ENCODE assay signal across 32 mouse cellular contexts in the genomic region with DNA sequence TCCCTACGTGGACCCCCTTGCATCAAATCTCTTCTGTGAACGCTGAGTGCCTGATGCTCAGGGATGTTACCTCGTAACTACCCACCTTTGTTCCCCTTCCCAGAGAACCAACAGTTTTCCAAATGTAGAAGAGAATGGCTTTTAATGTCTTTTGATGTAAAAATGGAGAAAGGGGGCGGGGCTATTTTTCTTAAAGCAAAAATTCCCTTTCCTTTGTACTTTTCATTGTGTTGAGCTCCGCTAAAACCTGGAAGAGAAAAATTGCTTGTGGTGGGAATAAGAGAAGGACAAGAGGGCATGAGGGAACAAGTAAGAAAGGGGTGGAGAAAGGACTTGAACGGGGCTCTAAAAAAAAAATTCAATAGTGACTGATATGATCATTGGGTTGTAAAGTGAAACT. TPM values are rescaled to one million over a fixed set of nuclear protein-coding genes. Genes with fewer than 3 reads are reported as not detected.
A peak's percentile ranks its signal among the peaks of the same experiment; 100 is the strongest.
DNase-seq lines count a peak whose midpoint lies in the region; ATAC-seq and TF ChIP-seq lines count a peak whose summit lies in the region.
"Had no signal": no experiment of that assay in that cellular context is flagged by ENCODE, and none has a peak within 500 bp of the region (broad histone marks: within the 10 kb centered on the region; RNA-seq: fewer than 3 reads in every experiment).

Gene Fmo6 (minus strand): TSS at position 101 of the 400 bp plus-strand sequence.

- H3K4me2 ChIP-seq in embryonic facial prominence, embryonic 14.5 days (ENCODE audit: low read depth, low read length) = no peak within 1 kb of the TSS
- no peak within 1 kb of the TSS for H3K4me2 ChIP-seq in intestine, embryonic 14.5 days (ENCODE audit: low read length)
- H3K4me2 ChIP-seq in intestine, postnatal 0 days (replicated peaks; ENCODE audit: low read depth) = no peak within 1 kb of the TSS
- H3K4me2 ChIP-seq in lung, embryonic 14.5 days = no peak within 1 kb of the TSS
- no peak within 1 kb of the TSS for H3K4me2 ChIP-seq in stomach, embryonic 14.5 days (replicated peaks; ENCODE audit: low read depth, low read length)
- H3K4me2 ChIP-seq: forebrain, embryonic 12.5 days; hindbrain, embryonic 14.5 days had no signal

- H3K4me3 ChIP-seq in embryonic facial prominence, embryonic 14.5 days (ENCODE audit: low read depth, low read length) = no peak within 1 kb of the TSS
- H3K4me3 ChIP-seq in embryonic facial prominence, embryonic 10.5 days = no peak within 1 kb of the TSS
- H3K4me3 ChIP-seq in intestine, embryonic 14.5 days (ENCODE audit: low read depth, low read length) = no peak within 1 kb of the TSS
- no peak within 1 kb of the TSS for H3K4me3 ChIP-seq in intestine, postnatal 0 days (ENCODE audit: low read depth, low read length)
- H3K4me3 ChIP-seq in lung, embryonic 14.5 days (ENCODE audit: low read depth, low read length) = no peak within 1 kb of the TSS
- no peak within 1 kb of the TSS for H3K4me3 ChIP-seq in stomach, embryonic 14.5 days (ENCODE audit: low read depth, low read length)
- H3K4me3 ChIP-seq: erythroblast, embryonic 14.5 days; forebrain, embryonic 12.5 days; heart, embryonic 10.5 days; layer of hippocampus, adult 2 months had no signal

- no peaks in the 10 kb centered on the region for H3K27me3 ChIP-seq in embryonic facial prominence, embryonic 14.5 days (replicated peaks; ENCODE audit: control insufficient read depth, insufficient read depth, low read length)
- no peaks in the 10 kb centered on the region for H3K27me3 ChIP-seq in embryonic facial prominence, embryonic 10.5 days (replicated peaks; ENCODE audit: low read depth, poor library complexity, severe bottlenecking)
- H3K27me3 ChIP-seq in intestine, embryonic 14.5 days (replicated peaks; ENCODE audit: control insufficient read depth, insufficient read depth, low read length) = no peaks in the 10 kb centered on the region
- H3K27me3 ChIP-seq in intestine, postnatal 0 days (replicated peaks; ENCODE audit: control insufficient read depth, insufficient read depth, low read length) = no peaks in the 10 kb centered on the region
- no peaks in the 10 kb centered on the region for H3K27me3 ChIP-seq in lung, embryonic 14.5 days (ENCODE audit: insufficient read depth, low read length)
- no peaks in the 10 kb centered on the region for H3K27me3 ChIP-seq in stomach, embryonic 14.5 days (ENCODE audit: control insufficient read depth, insufficient read depth, low read length)
- H3K27me3 ChIP-seq: forebrain, embryonic 12.5 days had no signal

- H3K4me1 ChIP-seq in embryonic facial prominence, embryonic 14.5 days (ENCODE audit: control insufficient read depth, insufficient read depth, low read length) = peaks cover 7% of the 10 kb centered on the region
- peaks cover 11% of the 10 kb centered on the region; the same call in 1 of the 2 replicates for H3K4me1 ChIP-seq in embryonic facial prominence, embryonic 10.5 days
- H3K4me1 ChIP-seq in intestine, embryonic 14.5 days (replicated peaks; ENCODE audit: control insufficient read depth, insufficient read depth, low read length) = no peaks in the 10 kb centered on the region
- H3K4me1 ChIP-seq in intestine, postnatal 0 days (replicated peaks; ENCODE audit: control insufficient read depth, insufficient read depth, low read length) = no peaks in the 10 kb centered on the region
- H3K4me1 ChIP-seq in lung, embryonic 14.5 days (ENCODE audit: insufficient read depth) = no peaks in the 10 kb centered on the region
- no peaks in the 10 kb centered on the region for H3K4me1 ChIP-seq in stomach, embryonic 14.5 days (ENCODE audit: control insufficient read depth, insufficient read depth, low read length)
- H3K4me1 ChIP-seq: forebrain, embryonic 12.5 days; heart, embryonic 10.5 days had no signal

- no peak for ATAC-seq in embryonic facial prominence, embryonic 14.5 days (ENCODE audit: low read depth)
- no peak for ATAC-seq in intestine, embryonic 14.5 days (replicated peaks; ENCODE audit: low FRiP score, low TSS enrichment, low read depth)
- no peak for ATAC-seq in intestine, postnatal 0 days
- ATAC-seq in lung, embryonic 14.5 days (ENCODE audit: insufficient read depth) = no peak
- ATAC-seq in stomach, embryonic 14.5 days (ENCODE audit: insufficient number of reproducible peaks, insufficient read depth, low FRiP score, low read depth) = no peak
- ATAC-seq: activated CD4-positive, CD25-positive, alpha-beta regulatory T cell, adult 4 months; inflammation-experienced regulatory T-cells, adult 6 months had no signal

- H3K36me3 ChIP-seq in embryonic facial prominence, embryonic 14.5 days (ENCODE audit: control insufficient read depth, insufficient read depth, low read length) = no peaks in the 10 kb centered on the region
- no peaks in the 10 kb centered on the region for H3K36me3 ChIP-seq in embryonic facial prominence, embryonic 10.5 days (replicated peaks)
- H3K36me3 ChIP-seq in intestine, embryonic 14.5 days (ENCODE audit: control insufficient read depth, insufficient read depth, low read length) = no peaks in the 10 kb centered on the region
- no peaks in the 10 kb centered on the region for H3K36me3 ChIP-seq in intestine, postnatal 0 days (ENCODE audit: control insufficient read depth, insufficient read depth)
- no peaks in the 10 kb centered on the region for H3K36me3 ChIP-seq in lung, embryonic 14.5 days (ENCODE audit: insufficient read depth)
- H3K36me3 ChIP-seq in stomach, embryonic 14.5 days (ENCODE audit: control insufficient read depth, insufficient read depth, low read length) = no peaks in the 10 kb centered on the region
- H3K36me3 ChIP-seq: forebrain, embryonic 12.5 days; heart, embryonic 10.5 days had no signal

- no peak for TF ChIP-seq CTCF in intestine, postnatal 0 days (IDR thresholded peaks at IDR 0.05; ENCODE audit: low read depth)
- no peak for TF ChIP-seq CTCF in lung, embryonic 14.5 days (IDR thresholded peaks at IDR 0.05; ENCODE audit: low read depth)

- no peaks in the 10 kb centered on the region for H3K9me3 ChIP-seq in embryonic facial prominence, embryonic 14.5 days (ENCODE audit: control insufficient read depth, low read length)
- no peaks in the 10 kb centered on the region for H3K9me3 ChIP-seq in embryonic facial prominence, embryonic 10.5 days
- H3K9me3 ChIP-seq in intestine, embryonic 14.5 days (ENCODE audit: control insufficient read depth, low read length) = no peaks in the 10 kb centered on the region
- no peaks in the 10 kb centered on the region for H3K9me3 ChIP-seq in intestine, postnatal 0 days (ENCODE audit: control insufficient read depth)
- H3K9me3 ChIP-seq in lung, embryonic 14.5 days (ENCODE audit: low read depth, low read length) = no peaks in the 10 kb centered on the region
- H3K9me3 ChIP-seq in stomach, embryonic 14.5 days (ENCODE audit: control insufficient read depth, low read depth, low read length) = no peaks in the 10 kb centered on the region
- H3K9me3 ChIP-seq: forebrain, embryonic 12.5 days; heart, embryonic 10.5 days had no signal

- H3K9ac ChIP-seq in embryonic facial prominence, embryonic 14.5 days (ENCODE audit: low read depth, low read length) = no peak within 1 kb of the TSS
- H3K9ac ChIP-seq in intestine, embryonic 14.5 days (ENCODE audit: low read length) = no peak within 1 kb of the TSS
- no peak within 1 kb of the TSS for H3K9ac ChIP-seq in intestine, postnatal 0 days (ENCODE audit: low read depth, low read length)
- H3K9ac ChIP-seq in lung, embryonic 14.5 days = no peak within 1 kb of the TSS
- H3K9ac ChIP-seq in stomach, embryonic 14.5 days (replicated peaks; ENCODE audit: low read depth, low read length) = no peak within 1 kb of the TSS
- H3K9ac ChIP-seq: forebrain, embryonic 12.5 days; hindbrain, embryonic 14.5 days; liver, embryonic 14.5 days had no signal

- 81% methylated on average over 6 of the region's 6 CpGs for WGBS in embryonic facial prominence, embryonic 14.5 days
- WGBS in embryonic facial prominence, embryonic 10.5 days = 88% methylated on average over 6 of the region's 6 CpGs
- WGBS in intestine, embryonic 14.5 days = 86% methylated on average over 6 of the region's 6 CpGs
- WGBS in intestine, postnatal 0 days = 79% methylated on average over 6 of the region's 6 CpGs
- WGBS in lung, embryonic 14.5 days = 85% methylated on average over 6 of the region's 6 CpGs
- 82% methylated on average over 6 of the region's 6 CpGs for WGBS in stomach, embryonic 14.5 days

- H3K27ac ChIP-seq in embryonic facial prominence, embryonic 14.5 days (replicated peaks; ENCODE audit: low read depth, low read length) = peak within 1 kb of the TSS; percentile 19; the same call in 1 of the 2 replicates
- no peak within 1 kb of the TSS for H3K27ac ChIP-seq in embryonic facial prominence, embryonic 10.5 days (replicated peaks)
- H3K27ac ChIP-seq in intestine, embryonic 14.5 days (ENCODE audit: low read depth) = peak within 1 kb of the TSS; percentile 33; the same call in 1 of the 2 replicates
- no peak within 1 kb of the TSS for H3K27ac ChIP-seq in intestine, postnatal 0 days (ENCODE audit: low read depth, low read length)
- peak within 1 kb of the TSS; percentile 37; the same call in 1 of the 2 replicates for H3K27ac ChIP-seq in lung, embryonic 14.5 days (ENCODE audit: low read depth)
- peak within 1 kb of the TSS; percentile 28; the same call in 1 of the 2 replicates for H3K27ac ChIP-seq in stomach, embryonic 14.5 days (ENCODE audit: low read length)
- H3K27ac ChIP-seq: forebrain, embryonic 12.5 days; heart, embryonic 10.5 days; hindbrain, embryonic 14.5 days; layer of hippocampus, adult 2 months; liver, embryonic 14.5 days had no signal

- DNase-seq in embryonic facial prominence, embryonic 14.5 days (ENCODE audit: low spot score) = no peak
- no peak for DNase-seq in embryonic facial prominence, embryonic 10.5 days (ENCODE audit: low spot score)
- DNase-seq in intestine, embryonic 14.5 days (ENCODE audit: low spot score) = no peak
- DNase-seq in lung, embryonic 14.5 days = no peak
- no peak for DNase-seq in lung, adult 18-20 months
- DNase-seq in layer of hippocampus, postnatal 10 days (ENCODE audit: low spot score in 2 of 2) = no peak
- DNase-seq: adrenal gland, postnatal 10 days; cerebellum, adult 8-10 months; heart, postnatal 36 days; kidney, postnatal 14 days; layer of hippocampus, postnatal 36 days; lung, postnatal 4 days; midbrain, embryonic 14.5 days; right cerebral cortex, postnatal 14 days; spleen, adult 18-20 months; thymus, adult 18-20 months; thymus, postnatal 36 days had no signal

RNA-seq across cellular contexts. Expression of gene Fmo6, which starts in this region (rescaled TPM):
- polyA plus RNA-seq in embryonic facial prominence, embryonic 14.5 days (2014; fragmentation: Nextera tagmentation; extraction: Ambion mirVana) = 3.1 and 4.0 TPM in 2 replicates
- polyA plus RNA-seq in embryonic facial prominence, embryonic 10.5 days (2016; fragmentation: Nextera tagmentation; extraction: Ambion mirVana) = not detected in 2 replicates
- polyA plus RNA-seq in intestine, embryonic 14.5 days (2014; fragmentation: Nextera tagmentation; extraction: Ambion mirVana) = 0.08 TPM in 1 of 2 replicates, not detected in the other
- not detected in 2 replicates for polyA plus RNA-seq in intestine, postnatal 0 days (2015; fragmentation: Nextera tagmentation; extraction: Ambion mirVana)
- polyA plus RNA-seq in lung, embryonic 14.5 days (2014; fragmentation: Nextera tagmentation; extraction: Ambion mirVana) = not detected in 2 replicates
- 0.13 and 0.16 TPM in 2 replicates for polyA plus RNA-seq in stomach, embryonic 14.5 days (2014; fragmentation: Nextera tagmentation; extraction: Ambion mirVana)
- total RNA-seq in layer of hippocampus, postnatal 10 days (2021) = not detected
- total RNA-seq: adrenal gland, postnatal 10 days; heart, postnatal 36 days; layer of hippocampus, adult 2 months; layer of hippocampus, postnatal 36 days; left cerebral cortex, postnatal 10 days; megakaryocyte-erythroid progenitor cell, adult 5-6 weeks had no signal
- polyA plus RNA-seq: activated CD4-positive, CD25-positive, alpha-beta regulatory T cell, adult 4 months; cortical plate, adult 2 months; embryonic facial prominence, embryonic 11.5 days; erythroblast, embryonic 14.5 days; heart, embryonic 10.5 days; hindbrain, embryonic 14.5 days; inflammation-experienced regulatory T-cells, adult 6 months; liver, embryonic 14.5 days; midbrain, embryonic 14.5 days; neural tube, embryonic 11.5 days had no signal

Comparison
In these comparisons a context has a peak if more than half of its experiments do, and no peak if none do; other contexts are left out.
1. H3K27ac ChIP-seq: peak in embryonic facial prominence, embryonic 14.5 days (single experiment), intestine, embryonic 14.5 days (single experiment), lung, embryonic 14.5 days (single experiment) and stomach, embryonic 14.5 days (single experiment); none in embryonic facial prominence, embryonic 10.5 days (single experiment) and intestine, postnatal 0 days (single experiment).